Mouse (Mus musculus): Measurements from ENCODE around the gene Anks6. TPM values are rescaled to one million over a fixed set of nuclear protein-coding genes. Genes with fewer than 3 reads are reported as not detected.
A peak's percentile ranks its signal among the peaks of the same experiment; 100 is the strongest.

The Anks6 gene
- polyA plus RNA-seq (2015; fragmentation: Nextera tagmentation; extraction: Ambion mirVana): 2.8 and 3.2 TPM in 2 replicates

DNA sequence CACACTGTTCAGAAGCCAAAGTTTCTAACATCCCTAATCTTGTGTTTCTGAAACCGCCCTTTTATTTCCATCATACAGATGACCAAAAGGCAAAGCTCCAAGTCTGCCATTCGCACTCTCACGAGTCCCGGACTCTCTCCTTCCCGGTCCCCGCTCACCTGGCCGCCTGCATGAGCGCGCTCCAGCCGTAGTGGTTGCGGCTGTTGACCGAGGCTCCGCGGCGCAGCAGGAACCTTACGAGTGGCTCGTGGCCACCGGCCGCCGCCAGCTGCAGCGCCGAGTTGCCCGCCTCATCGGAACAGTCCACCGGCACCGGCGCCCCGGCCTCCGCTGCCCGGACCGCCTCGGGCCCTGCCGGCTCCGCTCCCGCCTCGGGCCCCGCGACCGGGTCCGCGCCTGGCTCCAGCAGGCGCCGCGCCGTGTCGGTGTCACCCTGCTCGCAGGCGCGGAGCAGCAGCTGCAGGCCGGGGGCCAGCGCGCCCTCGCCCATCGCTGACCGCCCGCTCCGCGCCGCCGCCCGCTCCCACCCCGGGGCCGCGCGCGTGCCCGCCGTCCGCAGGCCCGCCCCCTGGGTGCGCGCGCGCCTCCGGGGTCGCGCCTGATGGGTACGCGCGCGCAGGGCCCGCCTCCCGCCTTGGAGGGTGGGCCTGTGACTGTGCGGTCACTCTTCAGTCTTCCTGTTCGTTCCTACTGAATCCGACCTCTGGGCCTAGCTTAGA, at the start of gene Anks6:
Anks6 (minus strand) TSS at position 637 of the 719 bp plus-strand sequence.
- ATAC-seq (ENCODE audit: borderline replicate concordance, extremely low read depth, low FRiP score, low TSS enrichment): peak; percentile 90
- peaks cover 8% of the 10 kb centered on the region; the same call in 1 of the 2 replicates for H3K4me1 ChIP-seq
- peak within 1 kb of the TSS; percentile 73 for H3K9ac ChIP-seq
- no peaks in the 10 kb centered on the region for H3K9me3 ChIP-seq
- H3K4me3 ChIP-seq: peak within 1 kb of the TSS; percentile 76
- H3K27ac ChIP-seq: peak within 1 kb of the TSS; percentile 9; the same call in 1 of the 2 replicates
- 1% methylated on average over 80 of the region's 86 CpGs for WGBS
- H3K4me2 ChIP-seq: peak within 1 kb of the TSS; percentile 94
- H3K27me3 ChIP-seq: peaks cover 32% of the 10 kb centered on the region
- H3K36me3 ChIP-seq: no peaks in the 10 kb centered on the region

DNA sequence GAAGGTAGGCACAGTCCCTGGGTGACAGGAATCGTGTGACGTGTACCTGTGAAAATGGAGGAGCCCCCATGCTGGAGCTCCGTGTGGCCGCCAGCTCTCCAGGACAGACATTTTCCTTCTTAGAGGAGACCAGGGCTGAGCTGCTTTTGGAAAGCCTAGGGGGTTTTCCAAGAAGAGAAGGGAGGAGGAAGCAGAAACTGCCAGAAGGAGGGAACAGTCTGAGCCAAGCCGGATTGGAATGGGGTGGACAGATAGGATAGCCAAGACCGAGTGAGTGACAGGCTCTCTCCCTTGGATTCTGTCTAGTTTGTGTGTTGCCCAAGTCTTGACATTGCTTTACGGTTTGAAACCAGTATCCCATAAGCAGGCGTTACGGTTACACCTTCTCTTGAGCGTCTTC, 46.3 kb upstream of the Anks6 start:
- Histone ChIP-seq H3K4me3 (no peak overlapping the region), H3K4me2 (no peak overlapping the region), H3K36me3 (no peaks in the 10 kb centered on the region), H3K4me1 (no peaks in the 10 kb centered on the region), H3K9ac (no peak overlapping the region), H3K27ac (no peak overlapping the region), H3K9me3 (no peaks in the 10 kb centered on the region), H3K27me3 (no peaks in the 10 kb centered on the region)
- 89% methylated on average over 10 of the region's 10 CpGs for WGBS
- ATAC-seq (ENCODE audit: borderline replicate concordance, extremely low read depth, low FRiP score, low TSS enrichment): no peak

- ATAC-seq (ENCODE audit: borderline replicate concordance, extremely low read depth, low FRiP score, low TSS enrichment): no peak
- Histone ChIP-seq H3K27ac (no peak overlapping the region), H3K9ac (no peak overlapping the region), H3K4me1 (peaks cover 16% of the 10 kb centered on the region), H3K9me3 (no peaks in the 10 kb centered on the region), H3K36me3 (no peaks in the 10 kb centered on the region), H3K27me3 (peaks cover 42% of the 10 kb centered on the region), H3K4me2 (no peak overlapping the region), H3K4me3 (no peak overlapping the region)
- WGBS: 56% methylated on average over 6 of the region's 6 CpGs
These were observed 36.4 kb upstream of the Anks6 start for GRCm38 (mm10) chr4:47093647-47094046.

GRCm38 (mm10) chr4:47093161-47093560, 35.9 kb upstream of the Anks6 start:
- Histone ChIP-seq H3K9me3 (no peaks in the 10 kb centered on the region), H3K36me3 (no peaks in the 10 kb centered on the region), H3K27me3 (peaks cover 42% of the 10 kb centered on the region), H3K4me1 (peaks cover 16% of the 10 kb centered on the region), H3K9ac (peak overlapping the region; percentile 50; the same call in 1 of the 2 replicates), H3K27ac (no peak overlapping the region), H3K4me2 (peak overlapping the region; percentile 99), H3K4me3 (peak overlapping the region; percentile 59; the same call in 1 of the 2 replicates)
- WGBS: 54% methylated on average over 9 of the region's 9 CpGs
- no peak for ATAC-seq (ENCODE audit: borderline replicate concordance, extremely low read depth, low FRiP score, low TSS enrichment)

DNA sequence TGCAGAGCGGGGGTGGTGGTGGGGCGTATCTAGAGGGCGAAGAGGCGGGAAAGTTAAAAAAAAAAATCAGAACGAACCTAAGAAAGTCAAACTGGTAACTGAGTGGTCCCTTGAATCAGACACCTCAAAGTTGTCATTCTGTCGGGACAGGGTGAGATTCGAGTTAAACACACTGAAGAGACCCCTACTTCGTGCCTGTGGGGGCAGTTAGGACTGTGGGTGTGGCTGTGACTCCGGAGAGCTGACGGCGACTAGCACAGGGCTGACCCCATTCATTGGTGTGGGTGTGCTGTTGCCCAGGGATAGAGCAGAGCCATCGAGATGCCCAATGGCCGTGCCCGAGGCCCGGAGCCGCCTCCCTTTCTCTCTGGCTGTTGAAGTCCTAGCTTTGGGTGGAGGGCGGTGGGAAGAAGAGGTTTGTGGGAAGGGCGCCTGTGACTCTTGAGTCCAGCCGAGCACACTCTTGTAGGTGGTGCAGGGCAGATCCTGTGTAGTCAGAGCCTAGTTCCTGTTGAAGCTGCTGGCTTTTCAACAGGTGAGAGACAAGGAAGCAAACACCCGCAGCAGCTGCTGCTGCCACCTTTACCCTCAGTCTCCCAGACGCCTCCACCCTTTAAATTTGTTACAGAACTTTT, 35.3 kb upstream of the Anks6 start:
- Histone ChIP-seq H3K36me3 (no peaks in the 10 kb centered on the region), H3K27me3 (peaks cover 42% of the 10 kb centered on the region), H3K4me2 (peak overlapping the region; percentile 99), H3K4me1 (peaks cover 16% of the 10 kb centered on the region), H3K9me3 (no peaks in the 10 kb centered on the region), H3K27ac (no peak overlapping the region), H3K4me3 (peak overlapping the region; percentile 59), H3K9ac (peak overlapping the region; percentile 50)
- 3% methylated on average over 21 of the region's 21 CpGs for WGBS
- ATAC-seq (ENCODE audit: borderline replicate concordance, extremely low read depth, low FRiP score, low TSS enrichment): peak; percentile 16; the same call in 1 of the 2 replicates

DNA sequence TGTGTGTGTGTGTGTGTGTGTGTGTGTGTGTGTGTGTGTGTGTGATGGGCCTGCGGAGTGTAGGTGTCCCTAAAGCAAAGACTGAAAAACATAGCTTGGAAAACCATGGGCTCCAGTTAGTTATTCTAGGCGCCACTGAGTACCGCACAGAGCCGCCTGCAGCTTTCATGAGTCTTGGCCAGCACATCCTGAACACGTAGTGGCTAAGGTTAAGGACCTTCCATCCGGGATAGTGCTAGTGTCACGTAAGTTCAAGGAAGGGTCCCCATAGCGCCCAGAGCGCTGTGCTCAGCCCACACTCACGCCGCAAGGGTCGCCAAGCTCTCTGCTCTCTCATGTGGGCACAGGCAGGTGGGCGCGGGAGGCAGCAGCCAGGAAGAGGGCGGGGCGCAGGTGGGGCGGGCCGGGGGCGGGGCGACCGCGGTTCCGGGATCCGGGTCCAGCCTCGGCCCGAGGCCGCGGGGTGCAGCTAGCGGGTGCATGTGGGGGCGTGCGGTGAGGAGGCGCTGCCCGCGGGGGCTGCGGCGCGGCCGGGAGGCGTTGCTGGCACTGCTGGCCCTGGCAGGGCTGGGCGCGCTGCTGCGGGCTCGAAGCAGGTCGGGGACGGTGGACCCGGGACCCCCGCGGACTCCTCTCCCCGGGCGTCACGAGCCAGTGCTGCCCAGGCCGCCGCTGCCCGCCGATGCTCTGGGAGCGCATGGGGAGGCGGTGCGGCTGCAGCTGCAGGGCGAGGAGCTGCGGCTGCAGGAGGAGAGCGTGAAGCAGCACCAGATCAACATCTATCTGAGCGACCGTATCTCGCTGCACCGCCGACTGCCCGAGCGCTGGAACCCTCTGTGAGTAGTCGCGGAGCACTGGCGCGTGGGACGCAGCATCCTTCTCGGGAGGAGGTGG, 34.5 kb upstream of the Anks6 start, which contains the start of gene Galnt12:
Galnt12 (plus strand) TSS at position 417 of the 894 bp plus-strand sequence.
- peak within 1 kb of the TSS; percentile 50 for H3K9ac ChIP-seq
- peak within 1 kb of the TSS; percentile 59 for H3K4me3 ChIP-seq
- ATAC-seq (ENCODE audit: borderline replicate concordance, extremely low read depth, low FRiP score, low TSS enrichment): peak; percentile 58; the same call in 1 of the 2 replicates
- peaks cover 16% of the 10 kb centered on the region for H3K4me1 ChIP-seq
- no peaks in the 10 kb centered on the region for H3K9me3 ChIP-seq
- H3K4me2 ChIP-seq: peak within 1 kb of the TSS; percentile 99
- H3K27me3 ChIP-seq: peaks cover 42% of the 10 kb centered on the region
- H3K27ac ChIP-seq: no peak within 1 kb of the TSS
- 1% methylated on average over 65 of the region's 74 CpGs for WGBS
- H3K36me3 ChIP-seq: no peaks in the 10 kb centered on the region

GRCm38 (mm10) chr4:47088671-47089070, 31.4 kb upstream of the Anks6 start:
- H3K4me2 ChIP-seq: no peak overlapping the region
- H3K9me3 ChIP-seq: no peaks in the 10 kb centered on the region
- H3K27ac ChIP-seq: no peak overlapping the region
- no peak overlapping the region for H3K9ac ChIP-seq
- peaks cover 16% of the 10 kb centered on the region for H3K4me1 ChIP-seq
- H3K4me3 ChIP-seq: no peak overlapping the region
- peaks cover 34% of the 10 kb centered on the region for H3K27me3 ChIP-seq
- 84% methylated on average over 7 of the region's 7 CpGs for WGBS
- no peaks in the 10 kb centered on the region for H3K36me3 ChIP-seq
- ATAC-seq (ENCODE audit: borderline replicate concordance, extremely low read depth, low FRiP score, low TSS enrichment): no peak

GRCm38 (mm10) chr4:47083824-47084223, 26.6 kb upstream of the Anks6 start:
- 85% methylated on average over 7 of the region's 7 CpGs for WGBS
- no peaks in the 10 kb centered on the region for H3K36me3 ChIP-seq

DNA sequence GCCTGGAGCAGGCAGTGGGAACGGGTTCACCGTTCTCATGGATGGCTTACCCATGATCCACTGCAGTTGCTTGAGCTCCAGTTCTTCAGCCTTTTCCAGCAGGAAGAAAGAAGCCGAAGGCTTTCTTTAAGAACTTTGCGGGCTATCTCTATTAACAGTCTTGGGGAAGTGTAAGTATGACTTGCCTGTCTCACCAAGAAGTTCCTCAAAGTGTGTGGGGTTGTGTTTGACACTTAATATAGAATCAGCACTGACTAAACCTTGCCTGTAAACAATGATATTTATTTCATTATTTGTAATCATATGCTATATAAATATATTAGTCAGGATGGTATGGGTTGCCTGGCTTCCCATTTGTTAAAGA, 23.4 kb upstream of the Anks6 start:
- Histone ChIP-seq H3K4me2 (no peak overlapping the region), H3K9ac (no peak overlapping the region), H3K9me3 (no peaks in the 10 kb centered on the region), H3K36me3 (no peaks in the 10 kb centered on the region), H3K4me3 (no peak overlapping the region), H3K27ac (no peak overlapping the region), H3K27me3 (no peaks in the 10 kb centered on the region), H3K4me1 (no peaks in the 10 kb centered on the region)
- ATAC-seq (ENCODE audit: borderline replicate concordance, extremely low read depth, low FRiP score, low TSS enrichment): no peak
- WGBS: 86% methylated on average over 4 of the region's 4 CpGs

More at GRCm38 (mm10) chr4:47083824-47084223, 26.6 kb upstream of the Anks6 start:
- Histone ChIP-seq H3K4me2 (no peak overlapping the region), H3K4me3 (no peak overlapping the region), H3K27me3 (no peaks in the 10 kb centered on the region), H3K27ac (no peak overlapping the region), H3K9ac (no peak overlapping the region), H3K4me1 (no peaks in the 10 kb centered on the region), H3K9me3 (no peaks in the 10 kb centered on the region)
- ATAC-seq (ENCODE audit: borderline replicate concordance, extremely low read depth, low FRiP score, low TSS enrichment): no peak

DNA sequence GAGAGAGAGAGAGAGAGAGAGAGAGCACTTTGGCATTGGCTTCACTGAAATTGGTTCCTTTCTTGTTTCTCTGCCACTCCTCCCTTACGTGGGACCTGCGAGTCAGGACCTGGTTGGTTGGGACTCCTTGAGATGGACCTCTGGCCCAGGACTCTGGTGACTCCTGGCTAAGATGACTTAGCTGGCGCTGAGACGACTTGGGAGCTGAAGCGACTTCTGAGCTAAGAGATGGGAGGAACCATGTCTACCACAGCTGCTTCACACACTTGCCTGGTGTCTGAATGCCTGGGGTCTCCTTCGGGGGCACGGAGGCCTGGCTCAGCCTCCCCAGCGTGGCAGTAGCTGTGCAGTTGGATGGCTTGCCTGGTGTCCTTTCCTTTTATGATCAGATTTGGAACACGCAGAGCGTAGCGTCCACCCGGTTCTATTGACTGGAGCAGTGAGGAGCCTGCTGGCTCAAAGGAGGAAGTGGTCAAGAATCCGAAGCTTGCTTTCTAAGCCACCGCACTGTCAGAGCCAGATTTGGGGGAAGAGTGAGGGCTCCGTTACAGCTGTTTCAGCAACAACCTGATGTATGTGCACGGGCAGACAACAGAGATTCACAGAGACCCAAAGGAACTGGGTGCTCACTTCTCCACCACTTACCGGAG, 22.9 kb upstream of the Anks6 start:
- H3K27ac ChIP-seq: no peak overlapping the region
- no peaks in the 10 kb centered on the region for H3K36me3 ChIP-seq

DNA sequence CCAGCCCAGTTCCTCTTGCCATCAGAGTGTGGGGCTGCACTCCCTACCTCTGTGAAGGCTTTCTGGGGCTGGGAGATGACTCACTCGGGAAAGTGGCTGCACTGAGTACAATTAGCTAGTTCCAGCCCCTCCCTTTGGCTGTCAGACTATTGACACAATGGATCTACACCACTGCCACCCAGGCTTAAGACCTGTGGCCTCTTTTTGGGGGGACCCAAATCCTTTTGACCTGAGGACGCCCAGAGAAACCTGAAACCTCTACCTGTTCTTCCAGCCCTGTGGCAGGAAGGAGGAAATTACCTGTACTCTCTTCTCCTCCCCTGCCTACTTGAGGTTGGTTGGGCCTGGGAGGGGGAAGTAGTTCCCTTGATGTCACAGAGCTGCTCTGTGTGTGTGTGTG, 17.8 kb upstream of the Anks6 start:
- Histone ChIP-seq H3K9me3 (no peaks in the 10 kb centered on the region), H3K4me1 (no peaks in the 10 kb centered on the region), H3K36me3 (no peaks in the 10 kb centered on the region), H3K4me3 (no peak overlapping the region), H3K9ac (no peak overlapping the region), H3K4me2 (no peak overlapping the region), H3K27me3 (no peaks in the 10 kb centered on the region), H3K27ac (no peak overlapping the region)
- 18% methylated on average over 2 of the region's 2 CpGs for WGBS
- ATAC-seq (ENCODE audit: borderline replicate concordance, extremely low read depth, low FRiP score, low TSS enrichment): no peak

More for the DNA sequence above, 22.9 kb upstream of the Anks6 start:
- Histone ChIP-seq H3K9ac (no peak overlapping the region), H3K27me3 (no peaks in the 10 kb centered on the region), H3K9me3 (no peaks in the 10 kb centered on the region), H3K4me3 (no peak overlapping the region), H3K4me1 (no peaks in the 10 kb centered on the region), H3K4me2 (no peak overlapping the region)
- no peak for ATAC-seq (ENCODE audit: borderline replicate concordance, extremely low read depth, low FRiP score, low TSS enrichment)
- WGBS: 87% methylated on average over 17 of the region's 17 CpGs

All from lung, embryonic 15.5 days (tissue).